Mouse (Mus musculus) brain, embryonic 18.5 days (tissue): ENCODE measurements around the gene Tob1.
A peak's percentile ranks its signal among the peaks of the same experiment; 100 is the strongest.

Experiments used
- DNase-seq: peaks from one replicate; pipeline ENCODE4 v3.0.0-alpha.2; 2012; ENCODE audit warnings: low read depth, low spot score

The Tob1 gene

GRCm38 (mm10) chr11:94198405-94199146 lies 12.7 kb upstream of the Tob1 start:
- DNase-seq, result no peak

DNA sequence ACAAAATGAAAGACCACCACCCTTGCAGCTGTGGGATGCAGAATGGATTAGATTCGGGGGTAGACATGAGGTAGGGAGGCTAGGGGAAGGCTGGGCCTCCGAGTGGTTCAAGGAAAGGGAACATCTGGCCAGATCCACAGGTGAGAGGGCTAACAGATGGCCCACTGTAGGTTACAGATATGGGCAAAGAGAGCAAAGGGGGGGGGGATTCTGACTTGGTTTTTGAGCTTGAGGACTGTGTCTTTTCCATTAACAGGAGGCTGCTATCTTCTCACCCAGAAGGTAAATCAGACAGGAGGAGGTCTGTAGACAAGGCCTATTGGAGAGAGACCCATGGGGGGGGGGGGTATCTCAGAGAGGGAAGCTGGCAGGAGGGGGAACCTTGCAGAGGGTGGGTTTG lies 11.5 kb upstream of the Tob1 start:
- no peak for DNase-seq

DNA sequence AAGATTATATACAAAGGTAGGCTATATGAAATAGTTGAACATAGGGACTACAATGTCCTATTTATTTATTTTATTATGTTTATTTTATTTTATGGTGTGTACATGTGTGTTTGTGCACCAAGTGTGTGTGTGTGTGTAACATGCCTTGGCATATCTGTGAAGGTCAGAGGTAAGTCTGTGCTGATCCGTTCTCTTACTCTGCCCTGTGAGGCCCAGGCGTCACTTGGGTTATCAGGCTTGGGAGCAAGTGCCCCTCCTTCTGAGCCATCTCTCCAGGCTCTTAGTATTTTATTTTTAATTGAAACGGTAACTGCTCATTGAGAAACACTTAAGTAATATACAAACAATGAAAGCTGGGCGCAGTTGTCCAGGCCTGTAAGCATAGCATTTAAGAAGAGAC lies 10.8 kb upstream of the Tob1 start:
- DNase-seq, result no peak

DNA sequence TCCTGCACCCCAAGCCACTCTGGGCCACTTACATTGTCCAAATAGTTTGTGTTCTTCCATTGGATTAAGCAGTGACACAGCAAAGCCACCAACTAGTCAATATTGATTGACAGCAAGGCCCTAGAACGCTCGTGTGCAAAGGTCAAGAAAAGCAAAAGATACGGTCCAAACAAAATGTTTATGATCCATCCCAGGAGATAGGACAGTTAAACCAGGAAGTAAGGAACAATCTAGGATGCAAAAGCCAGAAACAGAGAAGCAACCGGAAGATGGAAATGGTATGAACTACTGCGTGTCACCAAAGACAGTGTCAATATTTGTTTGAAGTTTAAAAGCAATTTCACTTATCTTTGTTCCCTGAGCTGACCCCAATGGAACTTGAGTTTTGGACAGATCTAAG lies 9.1 kb upstream of the Tob1 start:
- DNase-seq, result no peak

DNA sequence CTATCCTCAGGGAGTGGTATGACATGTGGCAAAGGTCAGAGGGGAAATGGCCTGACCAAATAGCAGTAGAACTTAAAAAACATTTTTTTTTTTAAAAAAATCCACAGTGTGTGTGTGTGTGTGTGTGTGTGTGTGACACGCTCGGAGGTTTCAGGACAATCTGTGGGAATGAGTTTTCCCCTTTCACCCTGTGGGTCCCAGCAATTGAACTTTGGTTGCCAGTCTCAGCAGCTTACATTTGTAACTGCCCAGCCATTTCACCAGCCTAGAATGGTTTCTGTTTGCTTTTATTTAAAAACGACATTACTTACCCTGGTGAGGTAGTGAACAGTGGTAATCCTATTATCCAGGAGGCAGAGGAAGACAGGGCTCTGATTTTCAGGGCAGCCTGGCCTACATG lies 8.2 kb upstream of the Tob1 start:
- no peak for DNase-seq

- DNase-seq, result no peak
These were observed 4.7 kb upstream of the Tob1 start for GRCm38 (mm10) chr11:94206398-94207114.

GRCm38 (mm10) chr11:94208811-94209675 lies 2.2 kb upstream of the Tob1 start:
- no peak for DNase-seq

DNA sequence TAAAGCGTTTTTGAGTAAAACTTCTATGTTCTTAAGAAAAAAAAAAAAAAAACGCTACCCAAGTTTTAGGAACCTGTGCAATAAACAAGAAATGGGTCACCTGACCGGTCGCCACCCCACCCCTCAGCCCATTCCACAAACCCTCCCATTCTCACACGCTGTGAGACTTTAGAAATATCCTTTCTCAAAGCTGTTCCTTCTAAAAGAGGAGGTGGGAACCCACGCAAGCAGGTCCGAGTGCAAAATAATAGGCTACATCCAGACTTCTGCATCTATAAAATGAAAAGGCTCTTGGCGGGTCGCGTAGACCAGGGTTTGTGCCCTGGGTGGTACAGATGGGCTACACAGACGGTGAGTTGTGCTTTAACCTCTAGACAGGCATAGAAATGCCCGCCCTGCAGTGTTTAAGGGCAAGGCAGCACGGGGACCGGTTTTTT lies 1.5 kb upstream of the Tob1 start:
- no peak for DNase-seq

GRCm38 (mm10) chr11:94210191-94211086 lies 815 bp upstream of the Tob1 start:
- DNase-seq, result peak; percentile 94

DNA sequence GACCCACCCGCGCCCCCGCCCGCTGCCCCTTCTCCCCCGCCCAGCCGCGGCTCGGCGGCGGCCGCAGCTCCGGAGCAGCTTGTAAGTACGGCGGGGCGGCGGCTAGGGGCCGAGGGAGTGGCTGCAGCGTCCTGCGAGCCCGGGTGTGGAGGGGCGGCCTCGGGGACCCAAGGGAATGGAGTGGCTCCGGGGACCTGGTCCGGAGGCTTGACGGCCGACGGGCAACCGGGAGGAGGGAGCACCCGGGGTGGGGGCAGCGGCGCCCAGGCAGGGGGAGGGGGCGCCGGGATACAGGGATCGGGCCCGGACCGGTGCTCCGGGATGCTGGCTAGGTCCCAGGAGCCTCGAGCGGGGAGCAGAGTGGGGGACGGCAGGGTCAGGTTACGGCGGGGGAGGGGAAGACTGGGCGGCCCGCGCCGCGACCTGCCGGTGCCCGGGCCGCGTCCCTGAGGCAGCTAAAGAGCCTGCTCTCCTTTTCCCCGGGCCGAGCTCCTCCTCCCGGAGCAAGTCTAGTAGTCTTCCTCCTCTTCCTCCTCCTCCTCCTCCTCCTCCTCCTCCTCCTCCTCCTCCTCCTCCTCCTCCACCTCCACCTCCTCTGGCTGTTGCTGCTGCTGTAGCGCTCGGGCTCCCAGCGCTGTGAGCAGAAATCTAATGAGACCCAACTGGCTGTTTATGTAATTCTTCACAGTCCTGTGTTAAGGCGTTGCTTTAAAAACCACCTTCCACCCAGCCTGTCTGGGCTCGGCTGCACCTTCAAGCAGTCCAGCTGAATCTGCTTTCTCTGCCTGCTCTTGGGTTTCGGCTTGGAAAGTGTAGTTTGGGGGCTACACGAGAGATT lies 616 bp downstream of the Tob1 start:
- DNase-seq, result no peak

DNA sequence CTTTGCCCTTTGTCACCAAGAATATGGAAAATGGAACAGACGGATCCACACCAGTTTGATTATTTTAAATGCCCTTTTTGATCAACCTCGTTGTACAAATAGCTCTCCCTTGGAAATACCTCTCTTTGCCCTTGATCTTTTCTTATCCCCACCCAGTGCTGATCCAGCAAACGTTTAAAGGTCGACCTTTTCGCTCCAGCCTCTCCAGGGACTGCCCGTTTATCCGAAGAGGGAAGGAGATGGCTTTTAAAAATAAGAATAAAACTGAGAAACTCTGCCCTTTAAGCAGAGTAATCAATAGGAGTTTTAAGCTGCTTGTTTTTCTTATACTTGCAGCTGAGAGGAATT lies 1.2 kb downstream of the Tob1 start:
- DNase-seq, result no peak

DNA sequence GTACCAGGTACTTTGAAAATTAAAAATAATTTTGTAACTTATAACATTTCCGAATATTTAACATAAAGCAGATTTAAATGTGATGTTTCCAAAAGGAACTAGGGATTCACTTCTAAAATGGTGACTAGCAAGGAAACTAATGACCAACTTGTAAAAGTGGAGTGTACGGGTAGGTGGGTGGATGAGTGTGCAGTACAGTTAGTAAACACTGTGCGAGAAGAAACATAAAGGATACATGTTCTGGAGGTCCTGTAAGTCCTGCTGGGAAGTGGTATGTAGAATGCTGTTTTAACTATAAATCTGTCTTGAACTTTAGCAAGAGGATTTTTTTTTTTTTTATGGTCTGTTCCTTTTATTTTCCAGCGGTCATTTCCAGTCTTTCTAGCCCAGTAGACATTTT lies 1.7 kb downstream of the Tob1 start:
- DNase-seq, result no peak

- DNase-seq, result no peak
These were observed 2.7 kb downstream of the Tob1 start for GRCm38 (mm10) chr11:94213735-94214594.

DNA sequence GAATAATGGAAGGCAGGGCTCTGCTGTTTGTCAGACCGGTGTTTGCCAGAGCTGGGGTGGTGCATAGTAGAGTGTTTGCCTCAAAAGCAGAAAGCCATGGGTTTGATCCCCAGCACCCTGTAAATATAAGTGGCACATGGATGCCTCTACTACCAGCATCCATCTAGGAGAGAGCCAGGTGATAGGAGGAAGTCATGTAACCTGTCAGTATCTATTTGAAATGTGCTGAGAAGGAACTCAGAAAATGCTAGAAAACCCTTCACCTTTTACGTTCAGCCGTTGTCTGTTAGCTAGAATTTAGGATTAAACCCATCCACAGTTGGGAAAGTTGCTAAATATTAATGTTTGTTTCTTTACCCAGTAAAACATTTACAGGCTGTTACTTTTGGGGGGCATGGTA lies 4.3 kb downstream of the Tob1 start:
- DNase-seq, result no peak

DNA sequence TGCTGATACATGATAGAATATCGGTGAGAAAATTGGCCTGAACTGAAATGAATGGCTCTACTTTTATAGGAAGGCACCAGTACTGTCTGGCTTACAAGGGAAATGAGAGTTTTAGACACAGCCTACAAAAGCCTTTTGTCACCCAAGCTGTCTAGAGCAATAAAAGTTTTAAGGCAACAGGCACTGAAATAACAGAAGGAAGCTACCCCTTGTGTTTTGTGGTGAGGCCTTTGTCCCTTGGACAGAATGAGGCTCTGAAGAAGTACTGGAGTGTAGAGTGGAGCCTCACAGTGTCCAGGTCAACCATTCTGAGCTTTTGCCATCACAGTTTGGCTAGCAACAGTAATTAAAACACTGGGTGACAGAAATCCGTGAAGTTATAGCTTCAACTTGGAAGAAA lies 5.0 kb downstream of the Tob1 start:
- no peak for DNase-seq

GRCm38 (mm10) chr11:94221257-94221656 lies 10.0 kb downstream of the Tob1 start:
- DNase-seq, result no peak

- no peak for DNase-seq
These were observed 12.3 kb downstream of the Tob1 start for GRCm38 (mm10) chr11:94223531-94223930.

GRCm38 (mm10) chr11:94225985-94226384 lies 14.7 kb downstream of the Tob1 start:
- DNase-seq, result no peak

DNA sequence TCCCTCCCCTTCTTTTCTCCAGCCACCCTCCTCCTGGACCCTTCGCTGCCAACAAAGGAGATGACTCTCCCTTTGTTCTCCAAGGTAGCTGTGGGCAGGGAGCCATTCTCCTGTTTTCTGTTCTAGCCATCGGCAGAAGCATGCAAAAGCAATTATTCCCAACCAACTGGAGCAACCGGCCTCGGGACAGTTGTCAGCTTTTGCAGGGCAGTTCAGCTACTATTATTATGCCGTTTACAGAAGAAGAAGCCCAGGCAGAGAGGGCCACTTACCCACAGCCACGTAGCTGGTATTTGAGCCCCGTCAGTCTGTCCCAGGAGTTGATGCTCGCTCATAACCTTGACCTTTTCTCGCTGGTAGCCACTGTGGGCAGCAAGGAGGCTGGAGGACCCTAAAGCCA lies 17.2 kb downstream of the Tob1 start:
- no peak for DNase-seq
